Mouse (Mus musculus) hindbrain, embryonic 13.5 days (tissue): Measurements from ENCODE around the gene Mpp4. TPM values are rescaled to one million over a fixed set of nuclear protein-coding genes. Genes with fewer than 3 reads are reported as not detected.

ENCODE experiments used
- ATAC-seq: fragments of 200-750 bp; cut with Nextera tagmentation; 2 replicates; pipeline ENCODE4 v1.8.0; 2017; ENCODE audit warnings: moderate TSS enrichment; ENCODE audit not compliant: low FRiP score
- H3K27ac ChIP-seq: fragments of 300-500 bp; sonication (generic); 2 replicates; pipeline ENCODE4 v1.5.1; 2015; ENCODE audit warnings: inconsistent platforms, mild to moderate bottlenecking, moderate library complexity
- H3K27me3 ChIP-seq: fragments of 300-500 bp; sonication (generic); 2 replicates; pipeline ENCODE4 v1.6.1; 2015; ENCODE audit warnings: mild to moderate bottlenecking, inconsistent platforms
- H3K36me3 ChIP-seq: fragments of 300-500 bp; sonication (generic); 2 replicates; pipeline ENCODE4 v1.6.1; 2015; ENCODE audit warnings: mild to moderate bottlenecking, inconsistent platforms
- H3K4me1 ChIP-seq: fragments of 300-500 bp; sonication (generic); replicated peaks from 2 replicates; pipeline ENCODE4 v1.6.1; 2015; ENCODE audit warnings: inconsistent platforms
- H3K4me2 ChIP-seq: fragments of 300-500 bp; sonication (generic); 2 replicates; pipeline ENCODE4 v1.6.1; 2015; ENCODE audit warnings: inconsistent platforms, mild to moderate bottlenecking, moderate library complexity
- H3K4me3 ChIP-seq: fragments of 300-500 bp; sonication (generic); 2 replicates; pipeline ENCODE4 v1.5.1; 2015; ENCODE audit warnings: mild to moderate bottlenecking, inconsistent platforms
- H3K9ac ChIP-seq: fragments of 300-500 bp; sonication (generic); 2 replicates; pipeline ENCODE4 v1.6.1; 2015; ENCODE audit warnings: mild to moderate bottlenecking, inconsistent platforms
- H3K9me3 ChIP-seq: fragments of 300-500 bp; sonication (generic); 2 replicates; pipeline ENCODE4 v1.6.1; 2016; ENCODE audit warnings: inconsistent platforms
- WGBS: fragments of 180-500 bp; shearing (Covaris S2); methylation state at CpG from one replicate; pipeline ENCODE4 v1.1.7; 2015; 5-methylcytosine and 5-hydroxymethylcytosine counted together
- polyA plus RNA-seq: library from polyadenylated mRNA; unstranded; fragments of >200 nt; fragmentation: Nextera tagmentation; extraction: Ambion mirVana; gene quantifications from 2 replicates; pipeline ENCODE4 v1.2.1, GENCODE M21; 2015

Mpp4 gene
- polyA plus RNA-seq, 1 experiment from 2014 or later = 0.71 TPM

GRCm38 (mm10) chr1:59163918-59164317 is 729 bp upstream of the Mpp4 start:
- H3K4me2 ChIP-seq = no peak overlapping the region
- peaks cover 66% of the 10 kb centered on the region for H3K36me3 ChIP-seq
- no peaks in the 10 kb centered on the region for H3K4me1 ChIP-seq
- H3K9ac ChIP-seq = no peak overlapping the region
- H3K27ac ChIP-seq = no peak overlapping the region
- no peak for ATAC-seq
- H3K9me3 ChIP-seq = no peaks in the 10 kb centered on the region
- no peaks in the 10 kb centered on the region for H3K27me3 ChIP-seq
- WGBS = 57% methylated on average over 5 of the region's 5 CpGs
- no peak overlapping the region for H3K4me3 ChIP-seq

GRCm38 (mm10) chr1:59162309-59163024 is 722 bp downstream of the Mpp4 start:
- ATAC-seq = no peak
- no peak overlapping the region for H3K9ac ChIP-seq
- H3K4me3 ChIP-seq = no peak overlapping the region
- H3K9me3 ChIP-seq = no peaks in the 10 kb centered on the region
- WGBS = 44% methylated on average over 8 of the region's 8 CpGs
- no peak overlapping the region for H3K27ac ChIP-seq
- no peaks in the 10 kb centered on the region for H3K27me3 ChIP-seq
- H3K4me2 ChIP-seq = no peak overlapping the region
- H3K4me1 ChIP-seq = no peaks in the 10 kb centered on the region
- peaks cover 57% of the 10 kb centered on the region for H3K36me3 ChIP-seq

- H3K9ac ChIP-seq = no peak overlapping the region
- H3K9me3 ChIP-seq = no peaks in the 10 kb centered on the region
- peaks cover 47% of the 10 kb centered on the region for H3K36me3 ChIP-seq
- H3K4me3 ChIP-seq = no peak overlapping the region
- no peak for ATAC-seq
- no peaks in the 10 kb centered on the region for H3K4me1 ChIP-seq
- H3K27me3 ChIP-seq = no peaks in the 10 kb centered on the region
- WGBS = 84% methylated on average over 6 of the region's 6 CpGs
- H3K4me2 ChIP-seq = no peak overlapping the region
- H3K27ac ChIP-seq = no peak overlapping the region
Observed at GRCm38 (mm10) chr1:59161396-59161795, 1.8 kb downstream of the Mpp4 start.

GRCm38 (mm10) chr1:59160871-59161270 is 2.3 kb downstream of the Mpp4 start:
- H3K9me3 ChIP-seq = no peaks in the 10 kb centered on the region
- no peaks in the 10 kb centered on the region for H3K27me3 ChIP-seq
- H3K27ac ChIP-seq = no peak overlapping the region
- H3K4me1 ChIP-seq = no peaks in the 10 kb centered on the region
- no peak for ATAC-seq
- H3K4me3 ChIP-seq = no peak overlapping the region
- H3K9ac ChIP-seq = no peak overlapping the region
- H3K36me3 ChIP-seq = peaks cover 42% of the 10 kb centered on the region
- WGBS = 89% methylated on average over 6 of the region's 6 CpGs
- H3K4me2 ChIP-seq = no peak overlapping the region

GRCm38 (mm10) chr1:59159136-59159535 is 4.1 kb downstream of the Mpp4 start:
- 93% methylated on average over 3 of the region's 3 CpGs for WGBS
- H3K27me3 ChIP-seq = no peaks in the 10 kb centered on the region
- ATAC-seq = no peak

GRCm38 (mm10) chr1:59158498-59158897 is 4.7 kb downstream of the Mpp4 start:
- no peaks in the 10 kb centered on the region for H3K27me3 ChIP-seq
- no peak overlapping the region for H3K27ac ChIP-seq
- peaks cover 25% of the 10 kb centered on the region for H3K36me3 ChIP-seq
- H3K9me3 ChIP-seq = no peaks in the 10 kb centered on the region
- no peak for ATAC-seq
- no peaks in the 10 kb centered on the region for H3K4me1 ChIP-seq
- 82% methylated on average over 7 of the region's 7 CpGs for WGBS
- H3K9ac ChIP-seq = no peak overlapping the region
- H3K4me2 ChIP-seq = no peak overlapping the region
- H3K4me3 ChIP-seq = no peak overlapping the region

More at GRCm38 (mm10) chr1:59159136-59159535, 4.1 kb downstream of the Mpp4 start:
- Histone ChIP-seq H3K4me1 (no peaks in the 10 kb centered on the region), H3K36me3 (peaks cover 30% of the 10 kb centered on the region), H3K27ac (no peak overlapping the region), H3K9ac (no peak overlapping the region), H3K4me3 (no peak overlapping the region), H3K9me3 (no peaks in the 10 kb centered on the region), H3K4me2 (no peak overlapping the region)

GRCm38 (mm10) chr1:59157846-59158245 is 5.3 kb downstream of the Mpp4 start:
- H3K4me1 ChIP-seq = no peaks in the 10 kb centered on the region

GRCm38 (mm10) chr1:59152346-59152745 is 10.8 kb downstream of the Mpp4 start:
- no peaks in the 10 kb centered on the region for H3K9me3 ChIP-seq
- no peaks in the 10 kb centered on the region for H3K36me3 ChIP-seq
- H3K4me1 ChIP-seq = no peaks in the 10 kb centered on the region; the same call in 1 of the 2 replicates
- no peak overlapping the region for H3K27ac ChIP-seq
- H3K4me2 ChIP-seq = no peak overlapping the region
- 81% methylated on average over 4 of the region's 4 CpGs for WGBS
- no peaks in the 10 kb centered on the region for H3K27me3 ChIP-seq
- H3K9ac ChIP-seq = no peak overlapping the region
- no peak overlapping the region for H3K4me3 ChIP-seq
- no peak for ATAC-seq

More at GRCm38 (mm10) chr1:59157846-59158245, 5.3 kb downstream of the Mpp4 start:
- H3K4me3 ChIP-seq = no peak overlapping the region
- no peak overlapping the region for H3K27ac ChIP-seq
- no peak for ATAC-seq
- 85% methylated on average over 4 of the region's 4 CpGs for WGBS
- H3K9me3 ChIP-seq = no peaks in the 10 kb centered on the region
- H3K4me2 ChIP-seq = no peak overlapping the region
- peaks cover 18% of the 10 kb centered on the region for H3K36me3 ChIP-seq
- H3K9ac ChIP-seq = no peak overlapping the region
- H3K27me3 ChIP-seq = no peaks in the 10 kb centered on the region

GRCm38 (mm10) chr1:59150542-59150941 is 12.6 kb downstream of the Mpp4 start:
- Histone ChIP-seq H3K4me2 (no peak overlapping the region), H3K4me3 (no peak overlapping the region), H3K36me3 (no peaks in the 10 kb centered on the region), H3K27me3 (no peaks in the 10 kb centered on the region), H3K27ac (no peak overlapping the region), H3K9ac (no peak overlapping the region), H3K9me3 (no peaks in the 10 kb centered on the region), H3K4me1 (no peaks in the 10 kb centered on the region; the same call in 1 of the 2 replicates)
- no peak for ATAC-seq
- 86% methylated on average over 5 of the region's 5 CpGs for WGBS

- no peak overlapping the region for H3K27ac ChIP-seq
- no peak overlapping the region for H3K4me3 ChIP-seq
- WGBS = 82% methylated on average over 10 of the region's 10 CpGs
- no peaks in the 10 kb centered on the region for H3K27me3 ChIP-seq
- H3K4me1 ChIP-seq = no peaks in the 10 kb centered on the region; the same call in 1 of the 2 replicates
- no peak overlapping the region for H3K4me2 ChIP-seq
- H3K9ac ChIP-seq = no peak overlapping the region
- H3K36me3 ChIP-seq = 0 out of 2 replicates have a peak, but pooled peaks cover 7% of the 10 kb centered on the region
- no peak for ATAC-seq
- H3K9me3 ChIP-seq = peaks cover 4% of the 10 kb centered on the region; the same call in 1 of the 2 replicates
Observed at GRCm38 (mm10) chr1:59144543-59144942, 18.6 kb downstream of the Mpp4 start.

GRCm38 (mm10) chr1:59142809-59143208 is 20.4 kb downstream of the Mpp4 start:
- ATAC-seq = no peak
- Histone ChIP-seq H3K9me3 (peaks cover 4% of the 10 kb centered on the region; the same call in 1 of the 2 replicates), H3K4me3 (no peak overlapping the region), H3K27me3 (no peaks in the 10 kb centered on the region), H3K36me3 (0 out of 2 replicates have a peak, but pooled peaks cover 7% of the 10 kb centered on the region), H3K9ac (no peak overlapping the region), H3K4me1 (no peaks in the 10 kb centered on the region), H3K27ac (no peak overlapping the region), H3K4me2 (no peak overlapping the region)

- Histone ChIP-seq H3K4me2 (no peak overlapping the region), H3K27ac (no peak overlapping the region), H3K4me3 (no peak overlapping the region), H3K9me3 (no peaks in the 10 kb centered on the region), H3K4me1 (no peaks in the 10 kb centered on the region), H3K36me3 (no peaks in the 10 kb centered on the region), H3K27me3 (no peaks in the 10 kb centered on the region), H3K9ac (no peak overlapping the region)
- WGBS = 85% methylated on average over 5 of the region's 5 CpGs
- ATAC-seq = no peak
Observed at GRCm38 (mm10) chr1:59134419-59134818, 28.8 kb downstream of the Mpp4 start.

- no peak overlapping the region for H3K27ac ChIP-seq
- WGBS = 75% methylated on average over 7 of the region's 7 CpGs
- no peak for ATAC-seq
- H3K36me3 ChIP-seq = no peaks in the 10 kb centered on the region
- H3K27me3 ChIP-seq = no peaks in the 10 kb centered on the region
- no peak overlapping the region for H3K4me3 ChIP-seq
- no peak overlapping the region for H3K4me2 ChIP-seq
- H3K9me3 ChIP-seq = no peaks in the 10 kb centered on the region
- no peaks in the 10 kb centered on the region for H3K4me1 ChIP-seq
- H3K9ac ChIP-seq = no peak overlapping the region
Observed at GRCm38 (mm10) chr1:59128879-59129278, 34.3 kb downstream of the Mpp4 start.
